Mouse (Mus musculus) left cerebral cortex, postnatal 10 days (tissue): ENCODE measurements around the gene Nt5dc2. TPM values are rescaled to one million over a fixed set of nuclear protein-coding genes. Genes with fewer than 3 reads are reported as not detected.

Source experiments
- DNase-seq, 2 experiments: peaks; one replicate each; pipeline ENCODE4 v3.0.0; 2021 to 2022; ENCODE audit warnings: low spot score in 2 of 2, mixed read lengths in 1 of 2; ENCODE audit errors: extremely low spot score in 1 of 2
- intact Hi-C: fragments of 180-260 bp; cut with DNase I; formaldehyde crosslinking; loops from one replicate; pipeline ENCODE4 v1.15.1; 2025
- total RNA-seq, 2 experiments: library from RNA; stranded (reverse); gene quantifications; 2 replicates each; pipeline ENCODE4 v1.2.3; 2021

The Nt5dc2 gene
- total RNA-seq, 2 experiments from 2014 or later: 6.6 to 8.5 TPM

- intact Hi-C loops: loop anchor here (5.0 kb wide), 1 partner anchor 65 kb away; no protein-coding TSS in a partner anchor
- peak in 1 of 2 experiments; percentile 19 for DNase-seq
Observed at GRCm38 (mm10) chr14:31132491-31132975, 1.7 kb downstream of the Nt5dc2 start.

DNA sequence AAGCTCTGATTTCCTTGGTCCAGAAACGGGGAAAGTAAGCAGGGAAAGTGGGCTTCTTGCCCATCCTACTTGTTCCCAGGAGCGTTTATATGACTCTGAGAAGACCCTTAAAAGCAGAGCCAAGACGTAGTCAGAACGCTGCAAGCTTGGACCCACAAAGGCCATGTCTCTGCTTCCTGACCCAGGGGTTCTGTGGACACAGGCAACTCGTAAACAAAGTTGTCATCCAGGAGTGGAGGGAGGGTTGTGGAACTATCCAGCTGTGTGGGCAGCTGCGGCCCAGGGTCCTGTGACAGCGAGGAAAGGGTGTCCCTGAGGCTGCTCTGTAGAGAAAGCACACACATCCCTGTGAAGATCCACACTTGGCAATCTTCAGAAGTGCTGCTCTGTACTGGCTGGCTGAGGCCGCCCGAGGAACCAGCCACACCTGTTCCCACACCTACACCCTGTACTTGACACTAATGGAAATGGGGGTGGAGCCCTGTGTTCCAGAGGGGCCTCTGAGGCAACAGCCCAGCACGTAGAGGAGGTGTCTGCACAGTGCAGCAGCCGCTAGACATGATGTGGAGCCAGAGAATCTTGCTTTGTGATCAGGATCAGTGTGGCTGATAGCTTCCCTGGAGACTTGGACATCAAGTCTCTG lies 2.3 kb downstream of the Nt5dc2 start:
- DNase-seq: peak in 1 of 2 experiments; percentile 32
- intact Hi-C loops: loop anchor here (5.0 kb wide), 1 partner anchor 64 kb away; no protein-coding TSS in a partner anchor

DNA sequence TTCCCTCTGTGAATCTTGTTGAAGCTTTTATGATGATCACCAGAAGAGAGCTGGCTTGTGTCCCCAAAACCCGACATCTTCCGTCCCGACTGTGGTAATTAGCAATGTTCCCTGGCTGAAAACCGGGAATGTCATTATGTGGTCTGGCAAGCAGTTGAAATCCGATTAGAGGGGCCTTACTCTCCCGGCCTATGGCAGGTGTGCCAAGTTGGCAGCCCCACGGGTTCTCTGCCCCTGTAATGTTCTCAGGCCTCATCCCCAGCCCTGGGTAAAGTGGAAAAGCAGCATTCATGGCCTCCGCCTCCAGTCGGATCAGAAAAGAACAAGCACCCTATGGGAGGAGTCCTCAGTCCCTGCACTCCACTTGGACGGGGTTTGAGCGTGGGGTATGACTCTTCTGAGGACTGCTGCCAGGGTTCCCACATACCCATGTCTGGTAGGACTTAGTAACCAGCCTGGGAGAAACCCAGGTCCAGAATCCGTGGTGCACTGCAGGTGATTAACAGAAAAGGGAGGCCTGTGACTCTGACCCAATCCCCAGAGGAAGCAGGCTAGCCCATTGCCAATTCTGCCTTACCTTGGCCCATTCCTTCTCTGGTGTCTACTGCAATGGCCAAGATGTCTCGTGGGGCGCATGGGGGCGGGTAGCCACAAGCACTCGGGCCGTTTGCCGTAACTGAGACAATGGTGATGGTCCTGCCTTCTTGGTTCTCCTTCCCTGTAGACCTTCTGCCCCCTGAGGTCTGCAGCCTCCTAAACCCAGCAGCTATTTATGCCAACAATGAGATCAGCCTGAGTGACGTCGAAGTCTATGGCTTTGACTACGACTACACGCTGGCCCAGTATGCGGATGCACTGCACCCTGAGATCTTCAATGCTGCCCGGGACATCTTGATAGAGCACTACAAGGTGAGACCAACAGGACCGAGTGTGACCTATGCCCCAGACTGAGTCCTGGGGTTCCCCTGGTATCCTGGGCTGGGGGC lies 3.5 kb downstream of the Nt5dc2 start:
- intact Hi-C loops: loop anchor here (5.0 kb wide), 1 partner anchor 63 kb away; no protein-coding TSS in a partner anchor
- DNase-seq: peak; percentile 31 to 43

DNA sequence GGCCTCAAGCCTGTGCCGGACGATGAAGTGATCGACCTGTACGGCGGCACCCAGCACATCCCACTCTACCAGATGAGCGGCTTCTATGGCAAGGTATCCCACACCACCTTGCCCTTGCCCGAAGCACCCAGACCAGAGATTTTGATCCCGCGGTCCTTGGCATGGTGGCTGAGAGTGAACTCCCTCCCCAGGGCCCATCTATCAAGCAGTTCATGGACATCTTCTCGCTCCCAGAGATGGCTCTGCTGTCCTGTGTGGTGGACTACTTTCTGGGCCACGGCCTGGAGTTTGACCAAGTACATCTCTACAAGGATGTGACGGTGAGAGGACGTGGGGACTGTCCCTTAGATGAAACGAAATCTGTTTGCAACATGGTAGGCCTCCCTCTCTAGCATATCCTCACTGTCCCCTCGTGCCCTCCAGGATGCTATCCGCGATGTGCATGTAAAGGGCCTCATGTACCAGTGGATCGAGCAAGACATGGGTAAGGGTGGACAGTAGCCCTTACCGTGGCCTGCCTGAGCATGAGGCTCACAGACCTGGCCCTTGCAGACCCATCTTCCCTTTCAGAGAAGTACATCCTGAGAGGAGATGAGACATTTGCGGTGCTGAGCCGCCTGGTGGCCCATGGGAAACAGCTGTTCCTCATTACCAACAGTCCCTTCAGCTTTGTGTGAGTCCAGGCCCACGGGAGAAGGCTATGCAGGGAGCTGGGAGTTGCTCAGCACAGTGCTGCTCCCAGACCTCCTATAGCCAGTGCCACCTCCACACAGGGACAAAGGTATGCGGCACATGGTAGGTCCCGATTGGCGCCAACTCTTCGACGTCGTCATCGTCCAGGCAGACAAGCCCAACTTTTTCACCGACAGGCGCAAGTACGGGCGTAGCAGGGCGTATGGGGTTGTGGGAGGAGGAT lies 4.9 kb downstream of the Nt5dc2 start:
- peak in 1 of 2 experiments; percentile 39 for DNase-seq
- intact Hi-C loops: no loop called here

DNA sequence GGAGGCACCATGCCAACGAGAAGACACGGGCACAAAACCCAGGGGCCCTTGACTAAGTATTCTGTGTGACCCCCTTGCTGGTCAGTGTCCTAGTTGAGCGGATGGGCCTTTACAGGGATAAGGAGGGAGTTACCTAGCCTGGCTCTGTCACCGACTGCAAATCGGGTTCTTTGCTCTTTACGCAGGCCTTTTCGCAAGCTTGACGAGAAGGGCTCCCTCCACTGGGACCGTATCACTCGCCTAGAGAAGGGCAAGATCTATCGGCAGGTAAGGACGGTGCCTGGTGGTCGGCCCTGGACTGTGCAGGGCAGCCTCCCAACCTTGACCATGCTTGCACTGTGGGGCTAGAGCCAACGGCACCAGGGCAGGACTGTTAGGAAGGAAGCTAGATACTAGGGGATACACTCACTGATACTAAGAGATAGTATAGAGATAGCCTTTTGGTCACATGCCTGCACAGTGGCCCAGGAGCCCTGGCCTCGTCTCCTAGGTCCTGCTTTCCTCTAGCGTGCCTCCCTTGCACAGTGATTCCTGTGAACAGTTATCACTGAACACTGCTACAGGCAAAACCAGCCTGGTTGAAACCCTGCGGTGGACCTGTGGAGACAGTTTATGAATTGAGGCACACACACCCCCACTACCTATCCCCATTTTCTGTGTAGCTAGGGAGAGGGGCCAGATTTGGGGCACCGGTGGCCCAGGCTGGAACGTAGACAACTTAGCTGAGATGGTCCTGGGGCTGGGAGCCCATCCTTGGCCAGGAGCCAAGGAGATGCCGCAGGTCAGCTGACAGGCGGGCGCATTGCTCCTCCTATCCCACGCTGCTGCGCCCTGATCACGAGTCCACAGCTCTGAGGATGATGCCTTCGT lies 5.8 kb downstream of the Nt5dc2 start:
- intact Hi-C loops: no loop called here
- peak in 1 of 2 experiments; percentile 21 for DNase-seq

DNA sequence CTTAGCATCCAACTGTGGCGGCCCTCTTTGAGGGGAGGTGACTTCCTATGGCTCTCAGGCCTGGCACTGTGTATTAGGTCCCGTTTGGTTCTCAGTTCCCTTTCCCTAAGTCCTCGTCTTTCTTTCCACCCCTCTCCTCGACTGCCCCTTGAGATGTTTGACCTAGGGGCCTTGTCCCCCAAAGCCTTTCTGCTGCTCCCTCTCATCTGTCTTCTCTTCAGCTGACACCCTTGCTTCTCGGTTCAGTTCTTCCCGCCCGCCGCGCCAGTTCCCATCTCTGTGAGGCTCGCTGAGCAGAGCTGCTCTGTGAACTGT lies 6.4 kb downstream of the Nt5dc2 start:
- intact Hi-C loops: no loop called here
- peak in 1 of 2 experiments; percentile 18 for DNase-seq

- intact Hi-C loops: no loop called here
- DNase-seq: peak in 1 of 2 experiments; percentile 59
Observed at GRCm38 (mm10) chr14:31137791-31138190, 6.9 kb downstream of the Nt5dc2 start.

DNA sequence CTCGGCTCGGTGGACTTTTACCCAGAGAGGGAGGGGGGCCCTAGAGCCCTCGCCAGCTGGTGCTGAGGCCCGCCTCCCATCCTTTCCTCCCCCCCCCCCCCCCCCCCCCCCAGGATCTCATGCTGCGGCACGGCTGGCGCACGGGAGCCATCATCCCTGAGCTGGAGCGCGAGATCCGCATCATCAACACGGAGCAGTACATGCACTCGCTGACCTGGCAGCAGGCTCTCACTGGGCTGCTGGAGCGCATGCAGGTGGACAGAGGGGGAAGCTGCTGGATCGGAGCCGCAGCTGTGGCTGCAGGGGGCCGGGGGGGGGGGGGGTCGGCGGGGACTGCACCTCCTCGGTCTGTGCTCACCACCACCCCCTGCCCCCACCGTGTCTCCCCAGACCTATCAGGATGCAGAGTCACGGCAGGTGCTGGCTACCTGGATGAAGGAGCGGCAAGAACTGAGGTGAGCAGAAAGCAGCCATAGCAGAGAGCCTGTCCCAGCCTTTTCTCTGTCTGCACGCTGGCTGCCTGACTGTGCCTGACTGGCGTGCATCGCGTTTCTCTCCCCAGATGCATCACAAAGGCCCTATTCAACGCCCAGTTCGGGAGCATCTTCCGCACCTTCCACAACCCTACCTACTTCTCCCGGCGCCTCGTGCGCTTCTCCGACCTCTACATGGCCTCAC lies 7.5 kb downstream of the Nt5dc2 start:
- intact Hi-C loops: no loop called here

GRCm38 (mm10) chr14:31138897-31139429 lies 8.1 kb downstream of the Nt5dc2 start:
- intact Hi-C loops: no loop called here
- DNase-seq: peak in 1 of 2 experiments; percentile 58

More for the DNA sequence above, 7.5 kb downstream of the Nt5dc2 start:
- DNase-seq: peak in 1 of 2 experiments; percentile 24

GRCm38 (mm10) chr14:31139666-31140065 lies 8.8 kb downstream of the Nt5dc2 start:
- intact Hi-C loops: no loop called here
- no peak for DNase-seq

GRCm38 (mm10) chr14:31140141-31140540 lies 9.3 kb downstream of the Nt5dc2 start:
- DNase-seq: peak in 1 of 2 experiments; percentile 25
- intact Hi-C loops: no loop called here

GRCm38 (mm10) chr14:31141011-31141410 lies 10.2 kb downstream of the Nt5dc2 start:
- DNase-seq: peak in 1 of 2 experiments; percentile 23

DNA sequence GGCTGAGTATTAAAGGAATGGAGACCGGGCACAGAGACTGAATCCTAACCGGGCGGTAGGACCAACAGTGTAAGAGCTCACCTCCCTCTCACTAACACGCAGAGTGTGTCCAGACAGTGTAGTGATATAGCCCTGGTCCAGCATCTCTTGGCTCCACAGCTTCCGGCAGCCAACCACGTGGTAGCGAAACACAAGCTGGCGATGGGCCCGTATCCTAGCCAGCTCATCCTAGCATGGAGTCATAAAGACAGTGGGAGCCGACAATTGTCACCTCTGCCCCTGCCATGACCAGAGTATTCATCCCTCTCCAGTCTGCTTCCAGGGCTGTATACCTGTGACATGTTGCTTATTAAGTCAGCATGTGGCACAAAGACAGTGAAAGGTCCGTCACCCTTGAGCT lies 14.8 kb downstream of the Nt5dc2 start:
- peak in 1 of 2 experiments; percentile 19 for DNase-seq
- intact Hi-C loops: no loop called here

More at GRCm38 (mm10) chr14:31141011-31141410, 10.2 kb downstream of the Nt5dc2 start:
- intact Hi-C loops: no loop called here

- DNase-seq: no peak
- intact Hi-C loops: no loop called here
Observed at GRCm38 (mm10) chr14:31160196-31161150, 29.6 kb downstream of the Nt5dc2 start.

- DNase-seq: no peak
- intact Hi-C loops: no loop called here
Observed at GRCm38 (mm10) chr14:31161191-31161590, 30.3 kb downstream of the Nt5dc2 start.

DNA sequence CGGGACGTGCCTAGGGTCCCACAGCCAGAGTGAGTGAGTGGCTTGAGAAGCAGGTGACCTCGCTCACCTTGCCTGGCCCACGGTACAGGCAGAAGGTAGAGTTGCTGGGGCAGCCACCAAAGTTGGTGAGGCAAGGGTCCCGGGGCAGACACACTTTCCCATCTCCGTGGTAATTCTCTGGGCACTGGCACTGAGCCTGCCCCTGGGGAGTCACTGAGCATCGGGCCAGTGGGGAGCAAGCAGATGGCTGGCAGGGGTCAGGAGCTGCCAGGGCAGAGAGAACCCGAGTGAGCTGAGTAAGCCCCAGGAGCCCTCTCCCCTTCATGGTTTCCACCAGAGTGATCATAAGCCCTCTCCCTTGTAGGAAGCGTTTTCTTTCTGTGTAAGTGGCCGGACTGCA lies 30.8 kb downstream of the Nt5dc2 start:
- DNase-seq: no peak
- intact Hi-C loops: no loop called here
